Mouse (Mus musculus): Measurements from ENCODE around the gene Sergef.

DNA sequence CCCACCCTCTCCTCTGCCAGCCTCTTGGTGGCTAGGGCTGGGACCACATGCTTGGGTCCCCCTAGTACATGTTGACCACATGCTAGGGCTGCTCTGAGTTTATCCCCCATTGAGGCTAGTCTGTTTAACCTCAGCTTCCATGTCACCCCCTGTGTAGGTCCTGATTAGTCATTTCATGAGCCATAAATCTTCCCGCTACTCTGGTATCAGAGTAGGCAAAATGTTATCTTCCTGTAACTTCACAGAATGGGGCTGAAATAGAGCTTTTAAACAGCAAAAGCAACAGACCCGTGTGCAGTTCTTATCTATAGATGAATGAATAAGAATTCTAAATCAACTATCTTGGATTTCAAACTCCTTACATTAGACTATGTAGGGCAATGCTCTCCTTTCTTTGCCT lies 138.1 kb downstream of the Sergef start:
- TF ChIP-seq CTCF (IDR thresholded peaks at IDR 0.05; ENCODE audit: insufficient read depth, low read depth, low read length) (no peak), POLR2A (IDR thresholded peaks at IDR 0.05; ENCODE audit: insufficient read depth, low read depth, low read length) (no peak)

Data from olfactory bulb, adult 2 months (tissue).